Mouse (Mus musculus) cerebellum, adult (tissue): ENCODE results near the gene Kirrel3.

Source experiments
- ATAC-seq: cut with Nextera tagmentation; 2 replicates; pipeline ENCODE4 v1.9.2; 2017; ENCODE audit warnings: mild to moderate bottlenecking, moderate library complexity, mixed read lengths; ENCODE audit not compliant: insufficient number of reproducible peaks, low FRiP score, low TSS enrichment

Gene Kirrel3

DNA sequence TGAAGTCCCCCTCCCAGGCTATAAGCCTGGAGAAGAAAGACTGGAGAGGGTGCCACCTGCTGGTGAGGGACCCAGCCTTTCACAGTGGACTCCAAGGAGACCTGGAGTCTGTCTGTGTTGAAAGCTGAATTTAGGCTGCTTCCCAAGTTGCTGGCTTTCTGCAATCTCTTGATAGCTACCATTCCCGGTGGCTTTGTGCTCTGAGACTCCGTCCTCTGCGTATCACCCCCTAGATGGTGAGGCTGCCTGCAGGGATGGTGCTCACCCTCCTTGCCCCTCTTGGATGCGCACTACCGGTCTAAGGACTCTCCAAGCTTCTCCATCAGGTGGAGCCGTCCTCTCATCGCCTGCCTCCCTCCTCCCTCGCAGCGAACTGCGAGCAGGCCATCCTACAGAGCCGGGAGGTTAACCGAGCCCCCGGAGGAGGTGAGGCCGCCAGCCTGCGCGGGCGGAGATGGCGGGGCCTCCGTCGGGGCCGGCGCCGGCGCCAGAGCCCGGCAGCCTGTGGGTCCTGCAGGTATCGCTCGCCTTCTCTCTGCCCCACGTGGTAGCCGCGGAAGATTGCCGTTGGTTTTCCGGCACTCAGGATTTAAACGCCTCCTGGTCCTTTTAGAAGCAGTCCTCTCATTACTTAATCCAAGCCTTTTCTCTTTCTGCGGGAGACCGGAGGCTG lies at the start of gene Kirrel3:
TSS of gene Kirrel3 (plus strand) at position 136 of the 673 bp plus-strand sequence.
- peak; percentile 74 for ATAC-seq

DNA sequence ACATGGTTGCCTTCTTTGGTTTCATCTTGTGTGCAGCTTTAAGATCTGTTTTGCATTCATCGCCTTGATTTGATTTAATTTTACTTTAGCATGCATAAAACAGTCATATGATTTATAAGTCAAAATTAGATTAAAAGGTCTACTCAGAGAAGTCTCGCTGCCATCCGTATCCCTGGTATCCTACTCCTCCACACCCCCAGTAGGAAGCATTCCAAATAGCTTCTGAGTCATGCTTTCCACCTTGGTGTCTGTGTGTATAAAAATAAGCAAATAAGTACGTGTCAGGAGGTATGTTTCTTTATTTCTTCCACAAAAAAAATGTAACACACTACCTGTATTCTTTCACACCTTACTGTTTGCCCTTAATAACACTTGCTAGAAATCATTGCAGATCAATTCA lies 45.0 kb upstream of the Kirrel3 start:
- ATAC-seq, result no peak

DNA sequence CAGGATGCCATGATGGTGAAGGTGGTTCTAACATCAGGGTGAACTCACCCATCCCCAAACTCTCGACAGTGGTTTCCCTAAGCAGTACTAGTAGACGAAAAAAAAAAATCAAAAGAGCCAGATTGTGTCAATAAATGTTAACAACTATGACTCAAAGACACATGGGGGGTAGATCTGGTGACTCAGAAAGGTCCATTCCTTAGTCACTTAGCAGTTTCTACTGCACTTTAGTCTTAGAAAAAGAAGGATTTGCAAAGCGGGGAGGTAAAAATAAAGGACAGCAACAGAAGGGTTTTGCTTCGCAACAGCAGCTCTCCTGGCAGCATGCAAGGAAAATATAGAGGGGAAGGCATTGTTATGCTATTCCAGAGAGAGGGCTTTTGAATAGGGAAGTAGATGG lies 41.7 kb upstream of the Kirrel3 start:
- ATAC-seq, result no peak

DNA sequence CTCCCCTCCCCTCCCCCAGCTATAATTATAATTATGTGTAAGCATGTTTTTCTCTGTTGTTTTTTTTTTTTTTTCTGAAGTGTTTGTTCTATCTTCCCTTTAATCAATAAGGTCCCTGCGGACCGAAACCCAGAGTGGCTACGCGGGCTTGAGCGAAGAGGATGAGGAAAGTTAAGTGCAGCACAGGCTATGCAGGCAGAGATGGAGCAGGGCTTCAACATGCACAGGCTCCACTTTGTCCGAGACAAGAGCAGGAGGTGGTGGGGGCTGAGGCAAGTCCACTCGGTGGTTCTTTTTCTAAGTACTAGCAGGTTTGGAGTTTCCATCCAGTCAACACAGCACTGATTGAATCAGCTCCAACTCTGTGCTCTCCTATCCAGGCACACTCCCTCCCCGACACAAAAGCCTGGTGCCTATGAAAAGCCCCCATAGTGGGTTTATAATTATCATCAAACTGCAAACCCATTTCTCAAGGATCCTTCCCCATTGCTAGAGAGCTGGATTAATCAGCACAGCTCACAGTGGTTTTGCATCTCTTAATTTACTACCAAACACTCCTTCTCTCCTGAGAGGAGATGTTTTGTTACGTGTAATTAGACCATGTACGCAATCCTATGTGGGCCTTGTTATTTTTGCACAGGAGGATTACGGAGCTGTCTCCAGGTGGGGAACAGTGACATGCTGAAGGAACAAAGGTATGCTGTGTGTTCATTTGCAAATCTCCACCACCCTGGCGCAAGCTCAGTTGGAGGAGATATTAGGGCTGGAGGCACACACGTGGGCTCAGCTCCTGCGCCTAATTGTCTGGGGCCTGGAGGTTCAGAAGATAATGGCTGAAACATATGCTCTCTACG lies 39.0 kb upstream of the Kirrel3 start:
- no peak for ATAC-seq

DNA sequence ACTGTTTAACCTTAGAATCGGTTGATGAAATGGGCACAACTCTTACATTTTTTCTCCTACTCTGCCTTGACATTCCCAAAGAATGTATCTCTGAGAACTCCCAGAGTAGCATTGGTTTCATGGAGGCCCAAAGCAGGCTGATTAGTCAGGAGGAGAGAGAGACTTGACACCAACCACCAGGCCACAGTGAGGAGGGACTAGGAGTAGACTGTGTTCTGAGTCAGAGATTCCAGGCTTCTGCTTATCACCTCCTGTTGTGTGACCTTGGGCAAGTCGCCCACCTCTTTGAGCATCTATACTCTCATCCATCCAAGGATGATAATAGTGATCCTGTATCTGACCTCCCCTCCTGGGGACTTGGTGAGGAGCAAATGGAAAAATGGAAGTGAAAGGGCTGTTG lies 38.0 kb upstream of the Kirrel3 start:
- ATAC-seq, result no peak

DNA sequence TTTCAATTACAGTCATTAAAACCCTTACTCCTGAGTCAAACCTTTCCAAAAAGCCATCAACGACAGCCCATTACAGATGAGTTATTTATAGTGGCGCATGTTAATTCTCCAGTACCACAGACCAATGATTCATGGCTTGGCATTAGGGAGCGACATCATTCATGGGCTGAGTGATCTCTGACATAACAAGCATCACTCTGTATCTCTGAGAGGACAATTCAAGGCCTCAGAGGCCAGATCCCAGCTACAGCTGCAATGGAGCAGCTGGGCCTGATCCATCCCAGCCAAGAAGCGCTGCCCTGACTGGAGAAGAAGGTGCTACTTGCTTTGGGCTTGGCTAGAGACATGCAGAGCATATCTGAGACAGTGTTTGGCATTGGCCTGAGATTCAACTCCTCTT lies 37.2 kb upstream of the Kirrel3 start:
- ATAC-seq, result no peak

DNA sequence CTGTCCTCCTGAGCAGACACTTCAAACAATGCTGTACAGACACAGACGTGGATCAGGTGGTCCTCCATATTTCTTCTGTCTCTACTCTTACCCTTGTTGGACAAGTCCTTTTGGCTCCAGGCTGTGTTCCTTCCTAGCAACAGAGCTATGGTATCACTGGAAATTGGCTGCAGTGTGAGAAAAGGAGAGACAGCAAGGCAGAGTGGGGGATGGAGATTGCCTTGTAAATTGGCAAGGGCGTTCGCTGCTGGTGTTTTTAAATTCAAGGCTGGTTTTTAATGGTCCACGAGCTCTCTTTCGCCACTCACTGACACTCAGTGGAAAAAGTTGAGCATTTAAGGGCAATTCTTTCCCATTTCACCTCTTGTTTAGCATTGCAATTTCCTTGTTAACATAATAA lies 27.5 kb upstream of the Kirrel3 start:
- ATAC-seq, result no peak

DNA sequence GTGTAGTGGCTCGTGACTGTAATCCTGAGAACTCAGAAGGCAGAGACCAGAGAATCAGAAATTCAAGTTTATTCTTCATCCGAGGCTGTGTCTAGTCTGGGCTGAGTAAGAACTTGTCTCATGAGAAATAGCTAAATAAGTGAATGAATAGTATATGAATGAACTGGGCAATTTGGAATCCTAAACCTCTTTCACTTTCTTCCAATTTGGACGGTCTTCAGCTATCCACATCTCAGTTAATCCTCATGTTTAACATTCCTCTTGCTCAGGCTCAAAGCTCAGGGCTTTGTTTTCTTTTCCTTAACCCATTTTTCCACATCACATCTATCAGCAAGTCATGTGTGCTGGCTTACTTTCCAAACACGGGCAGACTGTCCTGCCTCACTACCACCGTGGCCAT lies 25.7 kb upstream of the Kirrel3 start:
- ATAC-seq, result no peak

DNA sequence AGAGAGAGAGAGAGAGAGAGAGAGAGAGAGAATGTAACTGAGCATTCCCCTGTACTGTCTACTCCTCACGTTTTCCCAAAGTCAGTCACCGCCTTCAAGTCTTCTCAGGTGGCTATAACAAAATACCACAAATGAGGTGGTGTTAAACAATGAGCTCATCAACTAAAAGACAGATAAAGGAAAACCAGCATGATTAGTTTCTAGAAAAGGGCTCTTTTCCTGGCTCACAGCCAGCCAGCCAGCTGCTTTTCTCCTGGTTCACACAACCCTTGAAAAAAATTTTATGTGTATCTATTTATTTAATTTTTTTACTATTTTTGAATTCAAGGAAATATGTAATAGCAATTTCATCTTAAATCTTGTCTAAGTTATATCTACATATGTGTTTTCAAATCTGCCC lies 22.0 kb upstream of the Kirrel3 start:
- no peak for ATAC-seq

DNA sequence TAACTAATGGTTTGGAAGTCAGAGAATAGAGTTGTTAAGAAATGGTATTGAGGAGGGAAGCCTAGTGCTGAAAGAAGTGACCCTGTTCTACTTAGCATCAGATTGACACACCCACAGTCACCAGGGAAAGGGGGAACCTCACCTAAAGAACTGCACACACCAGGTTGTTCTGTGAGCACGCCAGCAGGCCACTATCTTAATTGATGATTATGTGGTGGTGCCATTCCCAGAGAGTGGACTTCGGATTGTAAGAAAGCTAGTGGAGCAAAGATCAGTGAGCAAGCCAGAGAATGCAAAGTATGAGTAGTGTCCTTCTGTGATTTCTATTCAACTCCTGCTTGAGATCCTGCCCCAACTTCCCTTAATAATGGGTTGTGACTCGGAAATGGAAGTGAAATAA lies 19.6 kb upstream of the Kirrel3 start:
- no peak for ATAC-seq

DNA sequence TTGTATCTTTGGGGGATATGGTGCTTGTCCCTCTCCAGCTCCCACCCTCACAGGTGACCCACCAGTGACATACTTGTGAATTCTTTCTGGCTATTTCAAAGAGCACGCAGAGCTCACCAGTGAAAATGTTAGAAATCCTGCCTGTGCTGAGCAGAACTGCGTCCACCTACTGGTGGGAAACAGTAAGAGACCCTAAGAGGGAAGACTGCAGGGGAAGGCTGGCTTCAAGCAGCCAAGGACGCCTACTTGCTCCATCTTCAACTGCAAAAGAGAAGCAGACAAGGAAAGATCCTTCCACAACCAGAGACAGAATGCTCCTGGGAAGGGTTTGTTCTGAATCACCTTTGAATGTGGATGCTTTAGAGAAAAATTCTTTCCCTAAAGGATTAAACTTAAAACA lies 16.5 kb upstream of the Kirrel3 start:
- ATAC-seq, result no peak

DNA sequence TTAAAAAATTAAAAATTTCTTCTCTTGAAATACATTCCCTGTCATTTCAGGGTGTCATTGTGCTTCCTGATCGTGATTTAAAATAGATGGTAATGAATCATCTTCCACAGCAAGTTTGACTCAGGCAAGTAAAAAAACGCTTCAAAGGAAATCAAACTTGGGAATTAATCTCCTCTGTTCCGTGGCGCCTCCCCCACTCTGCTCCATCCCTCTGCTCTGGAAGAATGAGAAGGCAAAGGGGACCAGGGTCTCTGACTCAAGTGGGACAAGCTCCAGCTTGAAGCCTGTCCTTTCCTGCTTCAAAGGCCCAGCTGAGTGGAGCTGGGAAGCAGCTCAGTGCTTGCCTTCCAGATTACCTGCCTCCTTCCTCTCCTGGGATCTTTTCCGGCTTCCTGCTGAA lies 9.5 kb upstream of the Kirrel3 start:
- ATAC-seq, result no peak

DNA sequence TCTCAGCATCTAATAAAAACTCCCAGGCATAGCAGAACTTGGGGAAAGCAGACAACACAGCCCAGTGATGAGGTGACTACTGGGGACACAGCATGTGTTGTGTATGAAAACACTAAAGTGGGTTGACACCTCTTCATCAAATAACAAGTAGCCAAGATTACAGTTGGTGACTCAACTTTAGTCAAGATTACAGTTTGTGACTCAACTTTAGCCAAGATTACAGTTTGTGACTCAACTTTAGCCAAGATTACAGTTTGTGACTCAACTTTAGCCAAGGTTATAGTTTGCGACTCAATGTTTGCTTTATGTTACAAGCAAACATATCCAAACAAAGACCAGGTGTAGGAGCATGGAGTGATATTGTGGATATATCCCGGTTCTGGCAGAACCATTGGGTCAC lies 7.2 kb upstream of the Kirrel3 start:
- no peak for ATAC-seq

DNA sequence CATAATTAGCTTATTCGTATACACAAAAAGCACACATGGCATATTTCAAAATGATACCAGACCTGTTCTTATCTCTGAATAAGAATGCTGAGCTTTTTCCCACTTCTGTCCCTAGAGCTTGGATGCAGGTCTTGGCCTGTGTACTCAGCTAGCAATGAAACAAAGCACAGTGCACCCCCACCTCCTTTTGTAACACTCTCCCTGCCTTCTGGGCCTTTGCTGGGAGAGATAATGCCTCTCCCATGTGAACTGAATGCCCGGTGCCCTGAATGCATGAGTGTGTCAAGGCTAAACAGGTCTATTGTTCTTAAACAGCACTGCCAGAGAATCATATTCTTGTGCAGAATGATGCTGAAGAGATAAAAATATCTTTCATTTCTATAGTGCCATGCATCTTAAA lies 2.5 kb upstream of the Kirrel3 start:
- ATAC-seq, result no peak

DNA sequence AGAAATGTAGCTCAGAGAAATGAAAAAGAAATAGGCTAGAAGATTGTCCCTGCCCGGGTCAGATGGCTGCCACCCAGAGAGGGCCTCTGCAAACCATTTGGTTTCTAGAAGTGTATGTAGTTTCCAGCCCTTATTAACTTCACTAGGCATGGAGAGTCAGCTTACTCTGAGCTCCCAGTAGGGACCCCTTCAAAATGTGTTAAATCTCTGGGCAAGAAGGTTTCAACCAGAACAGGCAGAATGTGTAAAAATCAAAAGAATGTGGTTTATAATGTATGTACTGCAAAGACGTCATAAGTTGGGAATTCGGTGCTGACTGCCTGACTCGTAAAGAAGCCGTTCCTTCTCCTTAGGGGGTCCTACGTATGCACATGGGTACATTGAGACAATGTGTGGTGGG lies 1.0 kb upstream of the Kirrel3 start:
- no peak for ATAC-seq

DNA sequence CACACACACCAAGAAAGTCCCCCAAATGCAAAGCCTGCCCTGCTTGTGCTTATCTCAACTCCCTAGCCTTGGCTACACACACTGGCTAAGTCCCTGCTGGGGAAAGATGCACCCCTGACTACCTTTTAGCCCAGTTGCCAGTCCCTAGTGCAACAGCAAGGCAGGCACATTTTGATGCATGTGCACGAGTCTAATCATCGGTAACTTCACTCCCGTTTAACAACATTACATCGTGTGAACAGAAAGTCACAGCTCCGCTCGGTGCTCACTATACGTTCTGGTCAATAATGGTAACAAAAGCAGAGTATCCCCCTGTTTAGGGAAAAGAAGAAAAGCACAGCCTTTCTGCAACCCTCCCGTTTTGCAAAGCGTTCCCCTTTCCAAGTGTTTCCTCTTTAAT lies 2.6 kb downstream of the Kirrel3 start:
- no peak for ATAC-seq

DNA sequence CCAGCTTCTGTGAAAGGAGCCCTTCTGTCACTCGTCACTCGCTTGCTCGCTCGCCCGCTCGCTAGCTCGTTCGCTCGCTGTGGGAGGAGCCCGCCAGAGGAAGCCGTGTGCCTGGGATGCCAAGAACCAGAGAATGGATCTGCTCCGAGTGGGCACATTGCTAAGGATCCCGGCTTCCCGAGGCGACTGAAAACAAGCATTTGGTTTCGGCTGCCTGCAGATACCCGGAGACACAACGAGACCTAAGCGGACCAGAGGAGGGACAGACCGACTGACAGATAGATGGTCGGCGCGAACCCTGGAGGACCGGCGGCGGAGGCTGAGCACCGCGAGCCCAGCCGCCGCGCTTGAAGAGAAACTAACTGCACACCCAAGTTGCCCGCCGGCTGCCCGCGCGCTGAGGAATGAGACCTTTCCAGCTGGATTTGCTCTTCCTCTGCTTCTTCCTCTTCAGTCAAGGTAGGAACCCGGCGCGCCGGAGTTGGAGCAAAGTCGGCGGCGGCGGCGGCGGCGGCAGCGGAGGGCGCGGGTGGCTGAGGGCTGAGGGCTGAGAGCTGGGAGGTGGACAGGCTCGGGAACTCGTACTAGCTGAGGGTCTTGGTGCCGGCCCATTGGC lies 3.1 kb downstream of the Kirrel3 start:
- ATAC-seq, result peak; percentile 66

DNA sequence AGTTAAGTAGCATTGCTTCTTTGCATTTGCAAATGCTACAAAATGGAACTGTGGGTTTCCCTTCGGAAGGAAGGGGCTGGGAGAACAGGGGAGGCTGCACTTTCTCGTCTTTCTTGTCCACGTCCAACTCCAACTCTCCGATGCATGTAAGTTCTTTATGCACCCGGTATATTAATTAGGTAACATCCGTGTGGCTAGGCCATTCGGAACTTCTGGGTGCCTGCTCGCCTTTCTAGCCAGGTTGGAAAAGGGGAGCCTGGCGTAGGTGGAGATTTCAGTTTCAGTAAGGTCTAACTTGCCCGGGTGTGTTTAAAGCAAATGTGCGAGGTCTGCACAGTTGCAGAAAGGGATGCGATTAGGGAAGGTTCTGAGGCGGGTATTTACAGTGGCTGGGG lies 3.6 kb downstream of the Kirrel3 start:
- no peak for ATAC-seq

DNA sequence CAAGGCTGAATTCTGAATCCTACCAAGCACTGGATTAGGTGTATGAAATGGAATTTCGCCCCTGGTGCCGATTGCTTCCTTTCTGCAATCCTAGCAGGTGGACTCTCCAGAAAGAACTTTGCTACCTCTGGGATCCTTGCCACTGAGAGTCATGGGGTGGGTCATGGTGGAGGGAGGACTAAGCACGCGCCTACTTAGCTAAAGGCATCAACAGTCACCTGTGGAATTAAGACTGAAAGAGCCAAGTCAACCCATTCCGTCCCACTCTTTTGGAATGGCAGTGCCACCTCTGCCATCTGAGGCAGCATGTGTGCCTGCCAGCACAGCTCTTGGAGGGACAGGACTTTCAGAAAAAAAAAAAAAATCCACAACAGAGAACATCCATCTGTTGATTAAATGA lies 4.1 kb downstream of the Kirrel3 start:
- no peak for ATAC-seq

DNA sequence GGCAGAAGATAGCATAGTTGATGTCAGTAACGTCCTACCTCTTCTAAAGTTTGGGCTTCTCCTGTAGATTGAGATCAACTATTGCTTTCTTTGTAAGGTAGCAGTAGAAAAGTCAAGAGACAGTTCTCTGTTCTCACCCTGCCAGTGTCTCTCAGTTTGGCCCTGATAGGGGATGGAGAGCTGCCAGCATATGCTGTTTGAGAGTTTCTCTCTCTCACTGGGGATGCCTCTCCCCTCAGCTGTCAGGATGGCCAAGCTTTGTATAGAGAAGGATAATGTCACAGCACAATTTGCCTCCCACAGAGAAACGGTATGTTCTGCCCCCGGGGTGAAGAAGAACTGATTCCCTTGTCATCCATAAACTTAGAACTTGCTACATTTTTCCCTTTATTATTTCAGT lies 6.4 kb downstream of the Kirrel3 start:
- no peak for ATAC-seq

DNA sequence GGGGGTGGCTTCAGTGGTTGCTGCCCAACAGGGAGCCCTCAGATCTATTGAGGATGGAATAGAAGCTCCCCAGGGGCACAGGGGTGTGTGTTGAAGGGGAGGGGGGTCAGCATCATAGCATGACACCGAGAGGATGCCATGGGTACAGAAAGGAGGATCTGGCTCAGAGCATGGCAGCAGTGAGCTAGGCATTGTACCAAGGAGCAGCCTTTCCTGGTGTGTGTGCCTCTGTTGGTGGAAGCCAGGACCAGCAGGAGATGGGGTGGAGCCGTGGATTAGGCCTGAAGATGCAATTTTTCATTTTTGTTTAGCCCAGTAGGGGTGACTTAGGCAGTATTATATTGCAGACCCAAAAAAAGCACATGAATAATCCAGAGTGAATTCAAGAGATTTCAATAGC lies 7.9 kb downstream of the Kirrel3 start:
- peak; percentile 12; the same call in 1 of the 2 replicates for ATAC-seq

DNA sequence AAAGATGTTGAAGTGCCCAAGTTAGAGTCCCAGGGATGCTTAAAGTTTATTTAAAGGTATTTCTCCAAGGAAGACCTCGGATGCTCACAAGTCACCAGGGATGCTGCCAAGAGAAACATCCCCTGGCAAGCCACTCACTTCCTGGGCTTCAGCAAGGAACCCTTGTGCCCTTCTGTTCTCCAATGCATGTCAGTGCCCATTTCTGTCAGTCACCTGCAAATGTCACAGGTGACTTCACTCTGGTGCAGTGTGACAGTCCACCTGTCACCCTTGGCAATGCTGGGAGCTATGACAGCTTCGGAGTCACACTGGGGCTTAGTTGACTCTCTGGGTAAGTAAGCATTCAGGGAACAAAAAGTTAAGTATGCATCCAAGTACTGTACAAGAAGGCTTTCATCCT lies 12.4 kb downstream of the Kirrel3 start:
- ATAC-seq, result peak; percentile 65; the same call in 1 of the 2 replicates
